Mouse (Mus musculus) MEL (cell line): Measurements from ENCODE around the gene Rgs1. TPM values are rescaled to one million over a fixed set of nuclear protein-coding genes. Genes with fewer than 3 reads are reported as not detected.

Experiments
- DNase-seq: peaks from one replicate; pipeline ENCODE4 v3.0.0; 2011; ENCODE audit warnings: low read depth, low spot score
- H3K27ac ChIP-seq: 2 replicates; pipeline ENCODE4 v1.5.1; 2012; ENCODE audit warnings: low read depth, mild to moderate bottlenecking, control low read depth, low read length, moderate library complexity; ENCODE audit not compliant: control insufficient read depth
- H3K27me3 ChIP-seq, 2 experiments: fragments of 150-350 bp in 1 of 2; sonication (generic) in 1 of 2; 2 replicates each; pipeline ENCODE4 v1.6.1; 2012; ENCODE audit warnings: low read length in 2 of 2, mild to moderate bottlenecking in 2 of 2, improper control_type of control experiment in 1 of 2, moderate library complexity in 1 of 2; ENCODE audit not compliant: insufficient read depth in 2 of 2, control insufficient read depth in 1 of 2
- H3K36me3 ChIP-seq, 2 experiments: 2 replicates each; pipeline ENCODE4 v1.6.1; 2012 to 2014; ENCODE audit warnings: low read length in 2 of 2, improper control_type of control experiment in 1 of 2, inconsistent platforms in 1 of 2, mild to moderate bottlenecking in 1 of 2; ENCODE audit not compliant: insufficient read depth in 2 of 2, control insufficient read depth in 1 of 2
- H3K4me1 ChIP-seq, 2 experiments: fragments of 150-350 bp in 1 of 2; sonication (generic) in 1 of 2; 2 replicates each; pipeline ENCODE4 v1.6.1; 2012; ENCODE audit warnings: low read length in 2 of 2, improper control_type of control experiment in 1 of 2, mild to moderate bottlenecking in 1 of 2; ENCODE audit not compliant: insufficient read depth in 2 of 2, control insufficient read depth in 1 of 2
- H3K4me3 ChIP-seq, 2 experiments: fragments of 150-350 bp in 1 of 2; sonication (generic) in 1 of 2; 2 replicates each; pipeline ENCODE4 v1.5.1; 2012; ENCODE audit warnings: low read depth in 2 of 2, low read length in 2 of 2, mild to moderate bottlenecking in 2 of 2, moderate library complexity in 2 of 2, control low read depth in 1 of 2, improper control_type of control experiment in 1 of 2; ENCODE audit not compliant: control insufficient read depth in 1 of 2, insufficient read depth in 1 of 2
- H3K79me2 ChIP-seq: 2 replicates; pipeline ENCODE4 v1.6.1; 2012; ENCODE audit warnings: mild to moderate bottlenecking, low read length, moderate library complexity; ENCODE audit not compliant: control insufficient read depth, poor library complexity, insufficient read depth
- H3K9ac ChIP-seq: 2 replicates; pipeline ENCODE4 v1.6.1; 2012; ENCODE audit warnings: low read depth, mild to moderate bottlenecking, control low read depth, low read length, moderate library complexity; ENCODE audit not compliant: control insufficient read depth, poor library complexity, severe bottlenecking
- H3K9me3 ChIP-seq: fragments of 150-350 bp; sonication (generic); replicated peaks from 2 replicates; pipeline ENCODE4 v1.6.1; 2012; ENCODE audit warnings: mild to moderate bottlenecking, low read length, improper control_type of control experiment, moderate library complexity; ENCODE audit not compliant: insufficient read depth
- CHD1 ChIP-seq: IDR thresholded peaks from 2 replicates; pipeline ENCODE4 v1.6.1; 2012; ENCODE audit warnings: low read depth, mild to moderate bottlenecking, inconsistent platforms, low read length, improper control_type of control experiment
- CTCF ChIP-seq, 3 experiments: IDR thresholded peaks in 2 of 3; conservative IDR thresholded peaks in 1 of 3; 2 replicates each; pipeline ENCODE4 v1.5.1; 2011 to 2012; ENCODE audit warnings: low read length in 3 of 3, low read depth in 2 of 3, mild to moderate bottlenecking in 2 of 3, improper control_type of control experiment in 1 of 3, inconsistent platforms in 1 of 3, mixed read lengths in 1 of 3, moderate library complexity in 1 of 3; ENCODE audit not compliant: control insufficient read depth in 1 of 3, insufficient read depth in 1 of 3, poor library complexity in 1 of 3, severe bottlenecking in 1 of 3
- ETS1 ChIP-seq: IDR thresholded peaks from 2 replicates; pipeline ENCODE4 v1.6.1; 2012; ENCODE audit warnings: low read depth, mild to moderate bottlenecking, inconsistent platforms, low read length, improper control_type of control experiment, moderate library complexity
- GATA1 ChIP-seq: IDR thresholded peaks from 2 replicates; pipeline ENCODE4 v1.6.1; 2011; ENCODE audit warnings: low read depth, low read length, improper control_type of control experiment
- HCFC1 ChIP-seq: IDR thresholded peaks from 2 replicates; pipeline ENCODE4 v1.6.1; 2012; ENCODE audit warnings: low read depth, mild to moderate bottlenecking, inconsistent platforms, low read length, improper control_type of control experiment, moderate library complexity
- KAT2A ChIP-seq: conservative IDR thresholded peaks from 2 replicates; pipeline ENCODE4 v1.6.1; 2012; ENCODE audit warnings: low read depth, low read length, improper control_type of control experiment, inconsistent platforms
- MAX ChIP-seq: IDR thresholded peaks from 2 replicates; pipeline ENCODE4 v1.6.1; 2011; ENCODE audit warnings: low read length, improper control_type of control experiment
- MAZ ChIP-seq: IDR thresholded peaks from 2 replicates; pipeline ENCODE4 v1.6.1; 2012; ENCODE audit warnings: low read depth, mild to moderate bottlenecking, inconsistent platforms, low read length, improper control_type of control experiment
- MEF2A ChIP-seq: IDR thresholded peaks from 2 replicates; pipeline ENCODE4 v1.6.1; 2014; ENCODE audit warnings: low read depth, mild to moderate bottlenecking, inconsistent platforms, low read length, improper control_type of control experiment; ENCODE audit not compliant: poor library complexity, insufficient replicate concordance, severe bottlenecking; ENCODE audit errors: extremely low read depth
- MXI1 ChIP-seq: IDR thresholded peaks from 2 replicates; pipeline ENCODE4 v1.6.1; 2011; ENCODE audit warnings: mild to moderate bottlenecking, low read depth, low read length, improper control_type of control experiment
- MYB ChIP-seq: IDR thresholded peaks from 2 replicates; pipeline ENCODE4 v1.6.1; 2011; ENCODE audit warnings: mild to moderate bottlenecking, low read depth, low read length, improper control_type of control experiment
- NELFE ChIP-seq: IDR thresholded peaks from 2 replicates; pipeline ENCODE4 v1.6.1; 2011; ENCODE audit warnings: low read depth, low read length, improper control_type of control experiment
- NRF1 ChIP-seq: IDR thresholded peaks from 2 replicates; pipeline ENCODE4 v1.6.1; 2014; ENCODE audit warnings: low read depth, mild to moderate bottlenecking, inconsistent platforms, low read length, improper control_type of control experiment, moderate library complexity; ENCODE audit not compliant: poor library complexity, insufficient read depth, severe bottlenecking
- POLR2AphosphoS2 ChIP-seq: IDR thresholded peaks from 2 replicates; pipeline ENCODE4 v1.6.1; 2011; ENCODE audit warnings: low read length, improper control_type of control experiment
- SIN3A ChIP-seq: IDR thresholded peaks from 2 replicates; pipeline ENCODE4 v1.6.1; 2012; ENCODE audit warnings: low read length, improper control_type of control experiment, inconsistent platforms
- TBP ChIP-seq: IDR thresholded peaks from 2 replicates; pipeline ENCODE4 v1.8.0; 2011; ENCODE audit warnings: low read depth, low read length, improper control_type of control experiment
- TCF12 ChIP-seq: IDR thresholded peaks from 2 replicates; pipeline ENCODE4 v1.6.1; 2014; ENCODE audit warnings: low read depth, mild to moderate bottlenecking, inconsistent platforms, low read length, improper control_type of control experiment, moderate library complexity
- UBTF ChIP-seq: IDR thresholded peaks from 2 replicates; pipeline ENCODE4 v1.6.1; 2012; ENCODE audit warnings: low read depth, mild to moderate bottlenecking, inconsistent platforms, low read length, improper control_type of control experiment, moderate library complexity, borderline replicate concordance; ENCODE audit not compliant: insufficient read depth
- USF2 ChIP-seq, 2 experiments: IDR thresholded peaks; 2 replicates each; pipeline ENCODE4 v1.6.1; 2011 to 2012; ENCODE audit warnings: improper control_type of control experiment in 2 of 2, low read length in 2 of 2, borderline replicate concordance in 1 of 2, inconsistent platforms in 1 of 2, low read depth in 1 of 2, mild to moderate bottlenecking in 1 of 2; ENCODE audit not compliant: insufficient read depth in 1 of 2
- ZC3H11A ChIP-seq: IDR thresholded peaks from 2 replicates; pipeline ENCODE4 v1.6.1; 2012; ENCODE audit warnings: low read depth, mild to moderate bottlenecking, inconsistent platforms, low read length, improper control_type of control experiment
- ZKSCAN1 ChIP-seq: IDR thresholded peaks from 2 replicates; pipeline ENCODE4 v1.6.1; 2012; ENCODE audit warnings: low read depth, mild to moderate bottlenecking, inconsistent platforms, low read length, improper control_type of control experiment, moderate library complexity
- polyA plus RNA-seq, 2 experiments: library from polyadenylated mRNA; stranded (reverse) in 1 of 2; unstranded in 1 of 2; fragments of >175 nt in 1 of 2; fragments of >200 nt in 1 of 2; gene quantifications; 2 replicates each; pipeline versions ENCODE4 v1.2.1 to v1.2.4; 2012; ENCODE audit warnings: low replicate concordance in 2 of 2, low read depth in 1 of 2; ENCODE audit not compliant: insufficient read length in 2 of 2, insufficient read depth in 1 of 2, missing spikeins in 1 of 2
- total RNA-seq: library from RNA; depleted of rRNA; stranded (reverse); fragments of 300-350 nt; gene quantifications from 2 replicates; pipeline ENCODE4 v1.2.3, GENCODE M21; 2012

Rgs1 gene
- total and polyA plus RNA-seq, 3 experiments: 0.91 to 1.7 TPM; not detected in 1

DNA sequence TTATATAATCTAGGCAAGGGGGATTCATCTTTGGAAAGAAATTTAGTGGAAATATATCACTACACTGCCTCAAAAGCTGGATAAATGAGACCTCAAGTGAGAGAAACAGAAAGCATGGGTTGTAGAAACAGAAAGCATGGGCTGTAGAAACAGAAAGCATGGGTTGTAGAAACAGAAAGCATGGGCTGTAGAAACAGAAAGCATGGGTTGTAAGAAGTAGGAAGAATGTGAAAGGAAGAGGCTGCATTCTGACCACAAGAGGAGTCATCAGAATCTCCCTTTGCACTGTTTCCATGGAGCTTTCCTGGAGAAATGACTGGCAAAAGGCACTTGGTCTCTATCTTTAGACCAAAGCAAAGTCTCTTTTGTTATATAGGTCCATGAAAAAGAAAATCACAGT lies 33.8 kb downstream of the Rgs1 start:
- Histone ChIP-seq H3K27ac (no peak overlapping the region), H3K79me2 (no peaks in the 10 kb centered on the region), H3K36me3 (peaks cover 0 to 2% of the 10 kb centered on the region in 2 experiments; a peak in 2 of 4 replicates), H3K9me3 (no peaks in the 10 kb centered on the region), H3K27me3 (no peaks in the 10 kb centered on the region), H3K4me1 (no peaks in the 10 kb centered on the region), H3K4me3 (no peak overlapping the region), H3K9ac (no peak overlapping the region)
- no peak for TF ChIP-seq MAZ
- TF ChIP-seq NELFE: no peak
- TF ChIP-seq TBP: no peak
- no peak for TF ChIP-seq UBTF
- TF ChIP-seq MEF2A: no peak
- no peak for TF ChIP-seq CTCF (IDR thresholded peaks at IDR 0.05 in 2 of 3, conservative IDR thresholded peaks at IDR 0.05 in 1 of 3; ENCODE audit: control insufficient read depth in 1 of 3, insufficient read depth in 1 of 3, low read depth in 2 of 3, low read length in 3 of 3, poor library complexity in 1 of 3, severe bottlenecking in 1 of 3)
- TF ChIP-seq KAT2A: no peak
- no peak for DNase-seq

DNA sequence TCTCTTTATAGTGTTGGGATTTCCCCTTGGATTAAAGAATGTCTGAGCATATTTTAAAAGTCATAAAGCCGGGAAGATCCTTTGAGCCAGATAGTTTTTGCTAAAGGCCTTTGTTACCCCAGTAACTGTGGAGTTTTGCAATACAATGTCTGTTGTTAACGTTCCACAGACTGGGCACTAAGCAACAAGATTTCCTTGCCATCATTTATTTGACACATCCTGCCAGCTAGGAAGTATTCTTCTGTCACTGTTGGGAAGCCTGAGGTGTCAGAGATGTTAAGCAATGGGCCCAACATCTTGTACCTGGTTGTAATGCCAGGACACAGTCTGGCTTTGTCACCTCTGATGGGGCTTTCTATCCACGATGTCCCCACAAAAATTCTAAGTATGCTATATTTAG lies 38.1 kb downstream of the Rgs1 start:
- Histone ChIP-seq H3K27ac (no peak overlapping the region), H3K9me3 (no peaks in the 10 kb centered on the region), H3K4me1 (no peaks in the 10 kb centered on the region), H3K79me2 (no peaks in the 10 kb centered on the region), H3K36me3 (peaks cover 0 to 2% of the 10 kb centered on the region in 2 experiments; a peak in 2 of 4 replicates), H3K4me3 (no peak overlapping the region), H3K9ac (no peak overlapping the region), H3K27me3 (no peaks in the 10 kb centered on the region)
- DNase-seq: no peak
- TF ChIP-seq POLR2AphosphoS2 (no peak), GATA1 (no peak), ZKSCAN1 (no peak), ETS1 (no peak), MYB (no peak), HCFC1 (no peak), KAT2A (no peak), MAX (no peak), CHD1 (no peak), USF2 (IDR thresholded peaks at IDR 0.05; ENCODE audit: borderline replicate concordance in 1 of 2, insufficient read depth in 1 of 2, low read depth in 1 of 2, low read length in 2 of 2) (no peak), TCF12 (no peak), NRF1 (no peak), SIN3A (no peak), CTCF (IDR thresholded peaks at IDR 0.05 in 2 of 3, conservative IDR thresholded peaks at IDR 0.05 in 1 of 3; ENCODE audit: control insufficient read depth in 1 of 3, insufficient read depth in 1 of 3, low read depth in 2 of 3, low read length in 3 of 3, poor library complexity in 1 of 3, severe bottlenecking in 1 of 3) (no peak), ZC3H11A (no peak), MXI1 (no peak)
